Mouse (Mus musculus): ENCODE data around the gene Nek6. TPM values are rescaled to one million over a fixed set of nuclear protein-coding genes. Genes with fewer than 3 reads are reported as not detected.

Gene Nek6
- polyA plus RNA-seq, 1 experiment from 2014 or later: 75.3 TPM

- H3K9me3 ChIP-seq (ENCODE audit: low read length): no peaks in the 10 kb centered on the region
- no peak overlapping the region for H3K4me2 ChIP-seq (replicated peaks; ENCODE audit: low read depth, low read length)
- 78% methylated on average over 2 of the region's 2 CpGs for WGBS
- no peak overlapping the region for H3K4me3 ChIP-seq (ENCODE audit: low read length)
- no peak overlapping the region for H3K27ac ChIP-seq (ENCODE audit: low read length)
- ATAC-seq (ENCODE audit: low FRiP score, low TSS enrichment): no peak
- H3K36me3 ChIP-seq (ENCODE audit: insufficient read depth, low read length): peaks cover 10% of the 10 kb centered on the region; the same call in 1 of the 2 replicates
- no peaks in the 10 kb centered on the region for H3K4me1 ChIP-seq (ENCODE audit: insufficient read depth, low read length)
- H3K9ac ChIP-seq (replicated peaks; ENCODE audit: low read length): no peak overlapping the region
- no peaks in the 10 kb centered on the region for H3K27me3 ChIP-seq (ENCODE audit: insufficient read depth, low read length)
Measured at GRCm38 (mm10) chr2:38610161-38610560, 98.7 kb downstream of the Nek6 start.

GRCm38 (mm10) chr2:38612596-38612995 lies 101.2 kb downstream of the Nek6 start:
- Histone ChIP-seq H3K36me3 (ENCODE audit: insufficient read depth, low read length) (peaks cover 10% of the 10 kb centered on the region; the same call in 1 of the 2 replicates), H3K27ac (ENCODE audit: low read length) (no peak overlapping the region), H3K4me2 (replicated peaks; ENCODE audit: low read depth, low read length) (no peak overlapping the region), H3K4me1 (ENCODE audit: insufficient read depth, low read length) (peaks cover 6% of the 10 kb centered on the region; the same call in 1 of the 2 replicates), H3K27me3 (ENCODE audit: insufficient read depth, low read length) (no peaks in the 10 kb centered on the region), H3K4me3 (ENCODE audit: low read length) (no peak overlapping the region), H3K9ac (replicated peaks; ENCODE audit: low read length) (no peak overlapping the region), H3K9me3 (ENCODE audit: low read length) (no peaks in the 10 kb centered on the region)
- WGBS: 92% methylated on average over 6 of the region's 6 CpGs
- no peak for ATAC-seq (ENCODE audit: low FRiP score, low TSS enrichment)

- Histone ChIP-seq H3K4me3 (ENCODE audit: low read length) (no peak overlapping the region), H3K4me1 (ENCODE audit: insufficient read depth, low read length) (peaks cover 6% of the 10 kb centered on the region; the same call in 1 of the 2 replicates), H3K9ac (replicated peaks; ENCODE audit: low read length) (no peak overlapping the region), H3K27ac (ENCODE audit: low read length) (no peak overlapping the region), H3K9me3 (ENCODE audit: low read length) (no peaks in the 10 kb centered on the region), H3K27me3 (ENCODE audit: insufficient read depth, low read length) (no peaks in the 10 kb centered on the region), H3K36me3 (ENCODE audit: insufficient read depth, low read length) (peaks cover 17% of the 10 kb centered on the region; the same call in 1 of the 2 replicates), H3K4me2 (replicated peaks; ENCODE audit: low read depth, low read length) (no peak overlapping the region)
- 89% methylated on average over 3 of the region's 3 CpGs for WGBS
- no peak for ATAC-seq (ENCODE audit: low FRiP score, low TSS enrichment)
Measured at GRCm38 (mm10) chr2:38613576-38613975, 102.1 kb downstream of the Nek6 start.

GRCm38 (mm10) chr2:38614437-38614836 lies 103.0 kb downstream of the Nek6 start:
- ATAC-seq (ENCODE audit: low FRiP score, low TSS enrichment): no peak
- H3K9me3 ChIP-seq (ENCODE audit: low read length): no peaks in the 10 kb centered on the region
- H3K4me3 ChIP-seq (ENCODE audit: low read length): no peak overlapping the region
- peaks cover 18% of the 10 kb centered on the region; the same call in 1 of the 2 replicates for H3K36me3 ChIP-seq (ENCODE audit: insufficient read depth, low read length)
- no peak overlapping the region for H3K4me2 ChIP-seq (replicated peaks; ENCODE audit: low read depth, low read length)
- H3K4me1 ChIP-seq (ENCODE audit: insufficient read depth, low read length): peaks cover 6% of the 10 kb centered on the region; the same call in 1 of the 2 replicates
- no peak overlapping the region for H3K9ac ChIP-seq (replicated peaks; ENCODE audit: low read length)
- WGBS: 83% methylated on average over 6 of the region's 6 CpGs
- H3K27me3 ChIP-seq (ENCODE audit: insufficient read depth, low read length): no peaks in the 10 kb centered on the region
- no peak overlapping the region for H3K27ac ChIP-seq (ENCODE audit: low read length)

GRCm38 (mm10) chr2:38616072-38616471 lies 104.6 kb downstream of the Nek6 start:
- 58% methylated on average over 4 of the region's 4 CpGs for WGBS
- Histone ChIP-seq H3K9ac (replicated peaks; ENCODE audit: low read length) (no peak overlapping the region), H3K4me2 (replicated peaks; ENCODE audit: low read depth, low read length) (no peak overlapping the region), H3K4me1 (ENCODE audit: insufficient read depth, low read length) (peaks cover 6% of the 10 kb centered on the region; the same call in 1 of the 2 replicates), H3K36me3 (ENCODE audit: insufficient read depth, low read length) (peaks cover 18% of the 10 kb centered on the region; the same call in 1 of the 2 replicates), H3K27me3 (ENCODE audit: insufficient read depth, low read length) (no peaks in the 10 kb centered on the region), H3K4me3 (ENCODE audit: low read length) (no peak overlapping the region), H3K9me3 (ENCODE audit: low read length) (no peaks in the 10 kb centered on the region), H3K27ac (ENCODE audit: low read length) (no peak overlapping the region)
- ATAC-seq (ENCODE audit: low FRiP score, low TSS enrichment): no peak; the same call in 1 of the 2 replicates

GRCm38 (mm10) chr2:38616956-38617872 lies 105.8 kb downstream of the Nek6 start:
- no peak overlapping the region for H3K4me2 ChIP-seq (replicated peaks; ENCODE audit: low read depth, low read length)
- H3K4me1 ChIP-seq (ENCODE audit: insufficient read depth, low read length): peaks cover 6% of the 10 kb centered on the region; the same call in 1 of the 2 replicates
- H3K9ac ChIP-seq (replicated peaks; ENCODE audit: low read length): no peak overlapping the region
- no peak for ATAC-seq (ENCODE audit: low FRiP score, low TSS enrichment)
- H3K36me3 ChIP-seq (ENCODE audit: insufficient read depth, low read length): peaks cover 17% of the 10 kb centered on the region; the same call in 1 of the 2 replicates
- H3K27ac ChIP-seq (ENCODE audit: low read length): no peak overlapping the region
- no peaks in the 10 kb centered on the region for H3K9me3 ChIP-seq (ENCODE audit: low read length)
- H3K27me3 ChIP-seq (ENCODE audit: insufficient read depth, low read length): no peaks in the 10 kb centered on the region
- H3K4me3 ChIP-seq (ENCODE audit: low read length): no peak overlapping the region
- WGBS: 89% methylated on average over 5 of the region's 5 CpGs

- Histone ChIP-seq H3K9ac (replicated peaks; ENCODE audit: low read length) (no peak overlapping the region), H3K36me3 (ENCODE audit: insufficient read depth, low read length) (peaks cover 12% of the 10 kb centered on the region; the same call in 1 of the 2 replicates), H3K4me2 (replicated peaks; ENCODE audit: low read depth, low read length) (no peak overlapping the region), H3K27me3 (ENCODE audit: insufficient read depth, low read length) (no peaks in the 10 kb centered on the region), H3K27ac (ENCODE audit: low read length) (no peak overlapping the region), H3K9me3 (ENCODE audit: low read length) (no peaks in the 10 kb centered on the region), H3K4me1 (ENCODE audit: insufficient read depth, low read length) (peaks cover 6% of the 10 kb centered on the region; the same call in 1 of the 2 replicates), H3K4me3 (ENCODE audit: low read length) (no peak overlapping the region)
- ATAC-seq (ENCODE audit: low FRiP score, low TSS enrichment): no peak
- 96% methylated on average over 4 of the region's 4 CpGs for WGBS
Measured at GRCm38 (mm10) chr2:38619777-38620176, 108.3 kb downstream of the Nek6 start.

- no peaks in the 10 kb centered on the region for H3K27me3 ChIP-seq (ENCODE audit: insufficient read depth, low read length)
- no peak overlapping the region for H3K27ac ChIP-seq (ENCODE audit: low read length)
- WGBS: 82% methylated on average over 4 of the region's 4 CpGs
- H3K4me3 ChIP-seq (ENCODE audit: low read length): no peak overlapping the region
- H3K36me3 ChIP-seq (ENCODE audit: insufficient read depth, low read length): peaks cover 17% of the 10 kb centered on the region; the same call in 1 of the 2 replicates
- H3K9ac ChIP-seq (replicated peaks; ENCODE audit: low read length): no peak overlapping the region
- ATAC-seq (ENCODE audit: low FRiP score, low TSS enrichment): no peak
- no peak overlapping the region for H3K4me2 ChIP-seq (replicated peaks; ENCODE audit: low read depth, low read length)
- no peaks in the 10 kb centered on the region for H3K9me3 ChIP-seq (ENCODE audit: low read length)
- H3K4me1 ChIP-seq (ENCODE audit: insufficient read depth, low read length): peaks cover 6% of the 10 kb centered on the region; the same call in 1 of the 2 replicates
Measured at GRCm38 (mm10) chr2:38621076-38621475, 109.6 kb downstream of the Nek6 start.

- no peak for ATAC-seq (ENCODE audit: low FRiP score, low TSS enrichment)
- H3K4me3 ChIP-seq (ENCODE audit: low read length): no peak overlapping the region
Measured at GRCm38 (mm10) chr2:38621610-38622021, 110.2 kb downstream of the Nek6 start.

GRCm38 (mm10) chr2:38623411-38623810 lies 112.0 kb downstream of the Nek6 start:
- H3K9ac ChIP-seq (replicated peaks; ENCODE audit: low read length): no peak overlapping the region
- ATAC-seq (ENCODE audit: low FRiP score, low TSS enrichment): no peak
- H3K4me3 ChIP-seq (ENCODE audit: low read length): no peak overlapping the region
- 89% methylated on average over 3 of the region's 3 CpGs for WGBS
- no peak overlapping the region for H3K27ac ChIP-seq (ENCODE audit: low read length)
- H3K36me3 ChIP-seq (ENCODE audit: insufficient read depth, low read length): peaks cover 22% of the 10 kb centered on the region
- H3K9me3 ChIP-seq (ENCODE audit: low read length): no peaks in the 10 kb centered on the region
- no peaks in the 10 kb centered on the region for H3K4me1 ChIP-seq (ENCODE audit: insufficient read depth, low read length)
- H3K4me2 ChIP-seq (replicated peaks; ENCODE audit: low read depth, low read length): no peak overlapping the region
- no peaks in the 10 kb centered on the region for H3K27me3 ChIP-seq (ENCODE audit: insufficient read depth, low read length)

More at GRCm38 (mm10) chr2:38621610-38622021, 110.2 kb downstream of the Nek6 start:
- Histone ChIP-seq H3K27me3 (ENCODE audit: insufficient read depth, low read length) (no peaks in the 10 kb centered on the region), H3K4me2 (replicated peaks; ENCODE audit: low read depth, low read length) (no peak overlapping the region), H3K27ac (ENCODE audit: low read length) (no peak overlapping the region), H3K9ac (replicated peaks; ENCODE audit: low read length) (no peak overlapping the region), H3K9me3 (ENCODE audit: low read length) (no peaks in the 10 kb centered on the region), H3K36me3 (ENCODE audit: insufficient read depth, low read length) (peaks cover 20% of the 10 kb centered on the region; the same call in 1 of the 2 replicates), H3K4me1 (ENCODE audit: insufficient read depth, low read length) (peaks cover 2% of the 10 kb centered on the region; the same call in 1 of the 2 replicates)
- WGBS: 63% methylated on average over 6 of the region's 6 CpGs
